Mouse (Mus musculus): Measurements from ENCODE around the gene Spaca4.

DNA sequence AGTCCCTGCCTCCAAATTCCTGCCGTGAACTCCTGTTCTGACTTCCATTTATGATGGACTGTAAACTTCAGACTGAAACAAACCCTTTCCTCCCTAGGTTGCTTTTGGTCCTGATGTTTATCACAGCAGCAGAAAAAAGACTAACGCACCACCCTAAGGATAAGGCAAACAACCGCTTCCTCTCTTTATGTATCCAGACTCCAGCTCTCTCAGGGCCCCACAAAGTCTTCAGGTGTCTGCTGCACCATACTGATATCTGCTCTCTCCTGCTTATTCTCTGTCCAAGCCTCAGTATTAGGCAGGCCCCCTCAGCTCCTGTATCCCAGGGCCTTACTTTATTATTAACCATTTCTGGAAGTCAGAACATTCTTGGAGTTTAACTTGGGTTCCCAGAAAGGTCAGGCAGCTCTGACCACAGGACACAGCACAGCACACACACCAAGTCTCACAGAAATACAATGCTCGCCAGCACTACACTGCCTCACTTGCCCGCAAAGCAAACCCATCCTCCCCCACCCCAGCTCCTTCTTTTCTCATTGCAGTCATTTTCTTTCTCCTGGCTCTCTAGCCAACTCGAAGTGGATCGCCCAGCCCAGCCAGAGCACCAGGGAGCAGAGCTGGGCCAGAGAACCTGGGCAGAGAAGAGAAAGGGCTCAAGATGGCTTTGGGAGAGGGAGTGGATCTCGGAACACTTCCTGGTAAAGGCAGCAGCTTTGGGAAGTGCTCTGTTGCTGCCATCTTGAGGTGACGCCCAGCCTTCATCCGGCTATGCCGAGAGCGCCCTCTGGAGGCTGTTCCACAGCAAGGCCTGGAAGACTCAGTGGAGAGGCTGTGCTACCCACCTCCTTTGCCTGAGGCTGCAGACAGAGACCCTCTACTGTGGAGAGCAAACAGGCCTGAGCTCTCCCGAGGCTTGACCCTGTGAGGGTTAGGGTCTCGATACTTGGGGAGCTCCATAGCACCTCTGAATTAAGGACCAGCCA lies 43.2 kb downstream of the Spaca4 start:
- TF ChIP-seq CTCF (IDR thresholded peaks at IDR 0.05; ENCODE audit: extremely low read depth, insufficient read length, insufficient replicate concordance, low read depth, low read length) = peak; percentile 98
- TF ChIP-seq POLR2A (IDR thresholded peaks at IDR 0.05; ENCODE audit: low read depth, low read length) = 0 out of 2 replicates have a peak, but pooled peaks have one; percentile 10

All from small intestine, adult 2 months (tissue).